Mouse (Mus musculus) adrenal gland, postnatal 4 days (tissue): Measurements from ENCODE around the gene Olfr1380. TPM values are rescaled to one million over a fixed set of nuclear protein-coding genes. Genes with fewer than 3 reads are reported as not detected.
"Not testable (repeated sequence)": the region's sequence is repeated elsewhere in the genome, so short reads cannot be mapped to it uniquely, and the experiment has no call there.

Experiments used
- DNase-seq, 2 experiments: peaks; one replicate each; pipeline ENCODE4 v3.0.0; 2021 to 2022; ENCODE audit warnings: low spot score in 2 of 2, mixed read lengths in 2 of 2
- long read RNA-seq, 2 experiments: library from polyadenylated mRNA; stranded (forward); transcript quantifications; one replicate each; pipeline ENCODE4 v2.0.0; 2021
- total RNA-seq, 2 experiments: library from RNA; stranded (reverse); gene quantifications; 2 replicates each; pipeline ENCODE4 v1.2.3; 2021

Gene Olfr1380
- not detected for total RNA-seq
- long read RNA-seq, experiment 1 = 0 reads
- long read RNA-seq, experiment 2 = 0 reads

- DNase-seq = not testable (repeated sequence)
Measured at GRCm38 (mm10) chr11:49556578-49556977, at the start of gene Olfr1380. Gene Olfr1380, plus strand, starts transcription at chr11:49556878.

GRCm38 (mm10) chr11:49518086-49518485 is 38.6 kb upstream of the Olfr1380 start:
- DNase-seq = no peak

GRCm38 (mm10) chr11:49519348-49519747 is 37.3 kb upstream of the Olfr1380 start, which contains the start of gene Olfr1383:
Gene Olfr1383, plus strand, starts transcription at chr11:49519648.
- no peak for DNase-seq

- DNase-seq = no peak
Measured at GRCm38 (mm10) chr11:49527947-49528346, 28.7 kb upstream of the Olfr1380 start, which contains the start of gene Olfr1382. Gene Olfr1382, plus strand, starts transcription at chr11:49528247.

GRCm38 (mm10) chr11:49532761-49533160 is 23.9 kb upstream of the Olfr1380 start:
- DNase-seq = no peak

GRCm38 (mm10) chr11:49536631-49537030 is 20.0 kb upstream of the Olfr1380 start:
- not testable (repeated sequence) for DNase-seq

GRCm38 (mm10) chr11:49543149-49543548 is 13.5 kb upstream of the Olfr1380 start, which contains the start of gene Olfr1381:
Gene Olfr1381, plus strand, starts transcription at chr11:49543449.
- not testable (repeated sequence) for DNase-seq

GRCm38 (mm10) chr11:49554033-49554432 is 2.6 kb upstream of the Olfr1380 start:
- DNase-seq = not testable (repeated sequence)

GRCm38 (mm10) chr11:49575054-49575453 is 18.4 kb downstream of the Olfr1380 start:
- DNase-seq = not testable (repeated sequence)

GRCm38 (mm10) chr11:49580452-49580851 is 23.8 kb downstream of the Olfr1380 start:
- not testable (repeated sequence) for DNase-seq

- DNase-seq = no peak
Measured at GRCm38 (mm10) chr11:49590213-49590612, 33.5 kb downstream of the Olfr1380 start.

- DNase-seq = not testable (repeated sequence)
Measured at GRCm38 (mm10) chr11:49597149-49597548, 40.5 kb downstream of the Olfr1380 start.

- DNase-seq = not testable (repeated sequence)
Measured at GRCm38 (mm10) chr11:49608306-49608705, 51.6 kb downstream of the Olfr1380 start.

GRCm38 (mm10) chr11:49608938-49609867 is 52.5 kb downstream of the Olfr1380 start, which contains the start of gene Flt4:
Gene Flt4, plus strand, starts transcription at chr11:49609263.
- DNase-seq = not testable (repeated sequence)

- DNase-seq = not testable (repeated sequence)
Measured at GRCm38 (mm10) chr11:49609868-49610824, 53.5 kb downstream of the Olfr1380 start.

- DNase-seq = not testable (repeated sequence)
Measured at GRCm38 (mm10) chr11:49611349-49611748, 54.7 kb downstream of the Olfr1380 start.

- no peak for DNase-seq
Measured at GRCm38 (mm10) chr11:49612154-49612553, 55.5 kb downstream of the Olfr1380 start.

- no peak for DNase-seq
Measured at GRCm38 (mm10) chr11:49613349-49613748, 56.7 kb downstream of the Olfr1380 start.
